Mouse (Mus musculus) liver, postnatal 0 days (tissue): ENCODE measurements at regions not wholly inside any gene's neighbourhood (a gene's known extent, or its start where the extent isn't known, plus 50 kb on each side); places are given as distances from the start of the nearest gene placed in this dataset.

Experiments
- ATAC-seq: fragments of 200-750 bp; cut with Nextera tagmentation; 2 replicates; pipeline ENCODE4 v1.8.0; 2017; ENCODE audit warnings: mild to moderate bottlenecking, moderate library complexity
- DNase-seq: peaks from one replicate; pipeline ENCODE4 v3.0.0-alpha.2; 2016
- H3K27ac ChIP-seq: fragments of 300-500 bp; sonication (generic); 2 replicates; pipeline ENCODE4 v1.5.1; 2014; ENCODE audit warnings: antibody characterized with exemption, moderate library complexity, mild to moderate bottlenecking, low read depth
- H3K27me3 ChIP-seq: fragments of 300-500 bp; sonication (generic); 2 replicates; pipeline ENCODE4 v1.6.1; 2014; ENCODE audit warnings: low read length, control low read depth, mixed read lengths; ENCODE audit not compliant: insufficient read depth
- H3K36me3 ChIP-seq: fragments of 300-500 bp; sonication (generic); replicated peaks from 2 replicates; pipeline ENCODE4 v1.6.1; 2014; ENCODE audit warnings: mild to moderate bottlenecking, control low read depth, low read length, moderate library complexity, mixed read lengths; ENCODE audit not compliant: insufficient read depth
- H3K4me1 ChIP-seq: fragments of 300-500 bp; sonication (generic); 2 replicates; pipeline ENCODE4 v1.6.1; 2014; ENCODE audit warnings: antibody characterized with exemption, mild to moderate bottlenecking, control low read depth; ENCODE audit not compliant: insufficient read depth
- H3K4me2 ChIP-seq: fragments of 300-500 bp; sonication (generic); 2 replicates; pipeline ENCODE4 v1.6.1; 2014; ENCODE audit warnings: low read depth, mild to moderate bottlenecking, low read length, moderate library complexity, mixed read lengths
- H3K4me3 ChIP-seq: fragments of 300-500 bp; sonication (generic); 2 replicates; pipeline ENCODE4 v1.5.1; 2014; ENCODE audit warnings: low read depth, low read length
- H3K9ac ChIP-seq: fragments of 300-500 bp; sonication (generic); replicated peaks from 2 replicates; pipeline ENCODE4 v1.6.1; 2014; ENCODE audit warnings: mild to moderate bottlenecking, moderate library complexity
- H3K9me3 ChIP-seq: fragments of 300-500 bp; sonication (generic); 2 replicates; pipeline ENCODE4 v1.6.1; 2016; ENCODE audit warnings: mild to moderate bottlenecking, control low read depth, low read length, mixed read lengths
- CTCF ChIP-seq: sonication (generic); IDR thresholded peaks from 2 replicates; pipeline ENCODE4 v1.5.1; 2016; ENCODE audit warnings: antibody characterized with exemption, low read depth
- EP300 ChIP-seq: IDR thresholded peaks from 2 replicates; pipeline ENCODE4 v1.6.1; 2016; ENCODE audit warnings: antibody characterized with exemption, low read depth, mild to moderate bottlenecking
- WGBS: fragments of 180-500 bp; shearing (Covaris S2); extraction: QIAGEN DNeasy Blood & Tissue Kit; methylation state at CpG from one replicate; pipeline ENCODE4 v1.1.7; 2014; ENCODE audit not compliant: insufficient replicate concordance; 5-methylcytosine and 5-hydroxymethylcytosine counted together

DNA sequence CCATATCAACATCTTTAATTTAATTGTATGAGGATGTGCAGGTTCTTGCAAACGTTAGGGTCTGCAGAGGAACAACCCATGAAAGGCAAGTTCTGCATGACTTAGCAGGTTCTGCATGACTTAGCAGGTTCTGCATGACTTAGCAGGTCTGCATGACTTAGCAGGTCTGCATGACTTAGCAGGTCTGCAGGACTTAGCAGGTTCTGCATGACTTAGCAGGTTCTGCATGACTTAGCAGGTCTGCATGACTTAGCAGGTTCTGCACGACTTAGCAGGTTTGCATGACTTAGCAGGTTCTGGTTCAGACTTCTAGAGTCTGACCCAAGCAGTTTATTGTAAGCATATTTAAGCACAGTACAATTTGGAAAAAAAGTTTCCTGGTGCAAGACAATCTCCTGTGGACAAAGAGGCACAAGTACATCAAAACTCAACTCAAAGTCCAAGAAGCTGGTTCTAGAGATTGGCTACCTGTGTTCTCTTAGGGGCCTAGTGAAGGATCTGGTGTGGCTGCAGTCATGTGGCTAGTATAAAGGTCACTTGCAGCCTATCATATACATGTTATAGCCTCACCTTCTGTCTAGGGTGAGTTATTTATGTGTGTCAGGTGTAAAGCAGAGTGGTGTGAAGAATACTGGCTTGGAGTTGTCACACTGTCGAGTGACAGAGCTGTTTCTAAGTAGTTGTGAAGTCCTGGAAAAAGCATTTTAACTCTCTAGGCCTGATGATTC, 50.5 kb upstream of the Prdx6 start:
- no peak overlapping the region for H3K4me3 ChIP-seq
- peak; percentile 18 for DNase-seq
- peak overlapping the region; percentile 40 for H3K27ac ChIP-seq
- no peak overlapping the region for H3K4me2 ChIP-seq
- no peaks in the 10 kb centered on the region for H3K9me3 ChIP-seq
- WGBS, result 35% methylated on average over 3 of the region's 3 CpGs
- TF ChIP-seq CTCF, result no peak
- TF ChIP-seq EP300, result peak; percentile 95
- ATAC-seq, result peak; percentile 51; the same call in 1 of the 2 replicates
- no peaks in the 10 kb centered on the region for H3K36me3 ChIP-seq
- H3K9ac ChIP-seq, result no peak overlapping the region
- H3K27me3 ChIP-seq, result no peaks in the 10 kb centered on the region
- H3K4me1 ChIP-seq, result no peaks in the 10 kb centered on the region

DNA sequence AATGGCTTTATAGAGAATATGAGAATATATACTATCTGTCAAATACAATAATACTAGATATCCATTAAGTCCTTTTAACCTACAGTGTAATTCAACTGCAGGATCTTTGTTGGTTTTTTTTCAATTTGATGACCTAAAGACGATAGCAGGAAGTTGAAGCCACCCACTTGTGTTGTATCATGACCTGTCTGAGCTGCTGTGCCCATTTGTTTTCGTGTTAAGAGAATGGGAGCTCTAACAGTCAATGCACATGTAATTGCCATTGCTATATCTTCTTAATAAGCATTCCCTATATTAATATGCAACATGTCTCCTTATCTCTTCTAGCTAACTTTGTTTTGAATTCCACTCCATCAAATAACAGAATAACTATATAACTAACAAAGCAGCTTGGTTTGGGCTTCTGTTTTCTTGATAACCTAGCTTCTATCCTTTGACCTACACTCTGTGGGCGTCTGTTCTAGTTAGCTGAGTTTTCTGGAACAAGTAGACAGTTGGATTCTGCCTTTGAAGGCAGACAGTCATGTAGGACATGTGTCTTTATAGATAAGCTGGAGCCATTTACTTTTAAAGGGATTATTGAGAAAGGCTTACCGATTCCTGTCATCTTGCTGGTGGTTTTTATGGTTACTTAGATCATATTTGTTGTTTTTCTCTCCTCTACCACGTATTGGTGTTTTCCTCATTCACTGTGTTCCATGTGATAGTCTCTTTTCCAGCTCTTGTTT, 55.9 kb upstream of the Prdx6 start:
- peak; percentile 98 for ATAC-seq
- Histone ChIP-seq H3K36me3 (no peaks in the 10 kb centered on the region), H3K9ac (no peak overlapping the region), H3K4me2 (no peak overlapping the region), H3K9me3 (no peaks in the 10 kb centered on the region), H3K27ac (0 out of 2 replicates have a peak overlapping the region, but pooled peaks have one; percentile 3), H3K4me3 (no peak overlapping the region), H3K4me1 (no peaks in the 10 kb centered on the region), H3K27me3 (no peaks in the 10 kb centered on the region)
- peak; percentile 90 for TF ChIP-seq EP300
- no peak for TF ChIP-seq CTCF
- DNase-seq, result no peak
- WGBS, result 35% methylated on average over 5 of the region's 5 CpGs

DNA sequence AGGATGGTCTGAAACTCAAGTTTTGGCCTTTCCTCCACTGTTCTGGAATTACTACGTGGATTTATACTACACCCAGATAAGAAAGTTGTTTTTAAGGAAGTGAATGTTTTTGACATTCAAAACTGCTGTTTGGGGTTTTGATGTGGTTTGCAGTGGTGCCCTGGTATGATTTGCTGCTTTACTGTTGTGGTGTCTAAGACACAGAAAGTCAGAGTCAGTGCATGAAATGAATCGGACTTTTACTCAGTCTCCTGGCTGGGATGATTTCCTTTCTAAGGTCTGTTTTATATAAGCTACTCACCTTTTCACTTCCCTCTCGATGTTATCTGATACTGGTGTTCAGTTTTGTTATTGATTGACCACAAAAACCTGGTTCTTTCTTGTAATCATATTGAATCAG, 58.2 kb upstream of the Prdx6 start:
- no peak overlapping the region for H3K4me2 ChIP-seq
- H3K27me3 ChIP-seq, result no peaks in the 10 kb centered on the region
- DNase-seq (no peak), ATAC-seq (no peak)
- no peak overlapping the region for H3K4me3 ChIP-seq
- H3K27ac ChIP-seq, result no peak overlapping the region
- no peak overlapping the region for H3K9ac ChIP-seq
- H3K9me3 ChIP-seq, result no peaks in the 10 kb centered on the region
- WGBS, result 38% methylated on average over 3 of the region's 3 CpGs
- no peaks in the 10 kb centered on the region for H3K4me1 ChIP-seq
- no peak for TF ChIP-seq CTCF
- no peak for TF ChIP-seq EP300
- H3K36me3 ChIP-seq, result no peaks in the 10 kb centered on the region

DNA sequence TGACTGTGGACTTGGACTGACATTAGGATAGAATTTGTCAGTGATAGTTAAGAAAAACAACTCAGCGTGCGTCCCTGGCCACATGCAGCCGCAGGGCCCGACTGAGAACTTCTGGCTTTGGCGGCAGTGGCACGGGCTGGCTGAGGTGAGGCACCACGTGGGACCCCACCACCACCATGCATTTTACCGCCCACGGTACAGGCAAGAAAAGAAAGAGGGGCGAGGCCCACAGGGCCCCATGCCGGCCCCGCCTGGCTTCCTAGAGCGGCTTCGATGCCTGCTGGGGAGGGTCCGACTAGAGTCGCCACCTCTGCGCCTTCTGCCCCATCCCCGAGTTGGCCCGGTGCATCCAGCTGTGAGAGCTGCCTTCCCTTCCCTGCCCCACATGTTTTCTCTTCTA, 63.1 kb upstream of the Prdx6 start:
- DNase-seq, result no peak
- 67% methylated on average over 19 of the region's 19 CpGs for WGBS
- Histone ChIP-seq H3K27ac (no peak overlapping the region), H3K9ac (no peak overlapping the region), H3K9me3 (no peaks in the 10 kb centered on the region), H3K4me2 (no peak overlapping the region), H3K4me1 (no peaks in the 10 kb centered on the region), H3K27me3 (no peaks in the 10 kb centered on the region), H3K4me3 (no peak overlapping the region), H3K36me3 (no peaks in the 10 kb centered on the region)
- ATAC-seq, result no peak
- no peak for TF ChIP-seq CTCF

DNA sequence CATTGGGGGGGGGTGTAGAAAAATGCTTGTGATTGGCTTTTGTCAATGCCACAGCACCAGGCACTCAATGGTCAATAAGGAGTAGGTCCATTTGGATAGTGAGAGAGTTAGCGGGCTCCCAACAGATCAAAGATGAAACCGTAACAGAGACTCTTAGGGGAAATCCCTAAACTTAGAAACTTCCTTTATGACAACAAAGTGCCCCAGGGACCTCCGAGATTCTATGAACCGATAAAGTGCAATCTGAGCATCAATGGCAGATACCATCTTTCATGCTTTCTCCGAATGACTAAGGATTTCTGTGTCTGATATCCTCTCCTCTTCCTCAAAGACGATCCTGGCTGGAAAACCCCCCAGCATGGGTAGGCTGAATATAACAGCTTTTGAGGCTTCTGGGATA, 70.7 kb upstream of the Prdx6 start:
- Histone ChIP-seq H3K4me1 (no peaks in the 10 kb centered on the region), H3K9ac (no peak overlapping the region), H3K36me3 (no peaks in the 10 kb centered on the region), H3K4me2 (no peak overlapping the region), H3K4me3 (no peak overlapping the region), H3K27ac (no peak overlapping the region), H3K9me3 (no peaks in the 10 kb centered on the region), H3K27me3 (no peaks in the 10 kb centered on the region)
- 88% methylated on average over 6 of the region's 6 CpGs for WGBS
- ATAC-seq (no peak), DNase-seq (no peak)
- TF ChIP-seq EP300 (no peak), CTCF (no peak)

DNA sequence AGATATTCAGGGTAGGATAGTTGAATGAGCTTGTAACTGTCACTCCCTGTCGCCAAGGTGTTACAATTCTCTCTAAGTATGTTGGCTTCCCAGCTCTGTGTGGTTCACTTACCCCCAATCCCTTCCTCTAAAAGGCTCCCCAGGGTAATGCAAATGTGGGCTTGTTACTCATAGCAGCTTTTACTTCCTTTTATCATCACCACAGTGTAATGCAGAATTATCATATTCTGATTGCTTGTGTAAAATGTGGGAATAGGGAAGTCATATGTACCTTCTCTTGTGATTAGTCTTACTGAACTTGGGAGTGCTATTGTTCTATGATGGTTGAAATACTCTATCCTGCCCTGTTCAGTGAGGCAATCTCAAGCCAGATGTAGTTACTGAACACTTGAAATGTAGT, 66.0 kb upstream of the Tnfsf4 start:
- no peak for TF ChIP-seq CTCF
- DNase-seq (no peak), ATAC-seq (no peak)
- H3K4me3 ChIP-seq, result no peak overlapping the region
- H3K9ac ChIP-seq, result no peak overlapping the region
- H3K36me3 ChIP-seq, result no peaks in the 10 kb centered on the region
- H3K27ac ChIP-seq, result no peak overlapping the region
- WGBS, result 55% methylated on average over 1 of the region's 1 CpGs
- H3K9me3 ChIP-seq, result no peaks in the 10 kb centered on the region
- no peaks in the 10 kb centered on the region for H3K4me1 ChIP-seq
- H3K4me2 ChIP-seq, result no peak overlapping the region
- H3K27me3 ChIP-seq, result no peaks in the 10 kb centered on the region
